Mouse (Mus musculus) spleen, adult 2 months (tissue): ENCODE measurements at regions not wholly inside any gene's neighbourhood (a gene's known extent, or its start where the extent isn't known, plus 50 kb on each side); places are given as distances from the start of the nearest gene placed in this dataset.

ENCODE experiments used
- CTCF ChIP-seq: fragments of 200-500 bp; IDR thresholded peaks from 2 replicates; pipeline ENCODE4 v1.5.1; 2011; ENCODE audit warnings: mild to moderate bottlenecking, inconsistent platforms; ENCODE audit not compliant: insufficient read depth, insufficient read length, insufficient replicate concordance; ENCODE audit errors: extremely low read depth
- POLR2A ChIP-seq: fragments of 200-500 bp; IDR thresholded peaks from 2 replicates; pipeline ENCODE4 v1.6.1; 2011; ENCODE audit warnings: low read depth, low read length, inconsistent platforms

GRCm38 (mm10) chr12:38982423-38982822 lies 203.2 kb downstream of the Etv1 start:
- TF ChIP-seq CTCF (no peak), POLR2A (no peak)
